Mouse (Mus musculus): Measurements from ENCODE around the gene Harbi1.

The Harbi1 gene

GRCm38 (mm10) chr2:91699225-91699624 is 11.4 kb upstream of the Harbi1 start:
- no peak for TF ChIP-seq GATA4 (IDR thresholded peaks at IDR 0.05; ENCODE audit: insufficient replicate concordance, low read length)

- TF ChIP-seq GATA4 (IDR thresholded peaks at IDR 0.05; ENCODE audit: insufficient replicate concordance, low read length): no peak
These were observed 9.3 kb upstream of the Harbi1 start for GRCm38 (mm10) chr2:91701366-91701765.

- no peak for TF ChIP-seq GATA4 (IDR thresholded peaks at IDR 0.05; ENCODE audit: insufficient replicate concordance, low read length)
These were observed 4.9 kb upstream of the Harbi1 start for GRCm38 (mm10) chr2:91705736-91706135.

GRCm38 (mm10) chr2:91706456-91706855 is 4.2 kb upstream of the Harbi1 start:
- TF ChIP-seq GATA4 (IDR thresholded peaks at IDR 0.05; ENCODE audit: insufficient replicate concordance, low read length): no peak

- TF ChIP-seq GATA4 (IDR thresholded peaks at IDR 0.05; ENCODE audit: insufficient replicate concordance, low read length): no peak
These were observed 2.3 kb upstream of the Harbi1 start for GRCm38 (mm10) chr2:91708361-91708760.

GRCm38 (mm10) chr2:91711256-91711925 is 739 bp downstream of the Harbi1 start:
- TF ChIP-seq GATA4 (IDR thresholded peaks at IDR 0.05; ENCODE audit: insufficient replicate concordance, low read length): no peak

- no peak for TF ChIP-seq GATA4 (IDR thresholded peaks at IDR 0.05; ENCODE audit: insufficient replicate concordance, low read length)
These were observed 4.3 kb downstream of the Harbi1 start for GRCm38 (mm10) chr2:91714921-91715320.

GRCm38 (mm10) chr2:91718276-91718675 is 7.6 kb downstream of the Harbi1 start:
- no peak for TF ChIP-seq GATA4 (IDR thresholded peaks at IDR 0.05; ENCODE audit: insufficient replicate concordance, low read length)

- TF ChIP-seq GATA4 (IDR thresholded peaks at IDR 0.05; ENCODE audit: insufficient replicate concordance, low read length): no peak
These were observed 12.7 kb downstream of the Harbi1 start for GRCm38 (mm10) chr2:91723382-91723781.

GRCm38 (mm10) chr2:91723951-91724350 is 13.3 kb downstream of the Harbi1 start:
- no peak for TF ChIP-seq GATA4 (IDR thresholded peaks at IDR 0.05; ENCODE audit: insufficient replicate concordance, low read length)

- no peak for TF ChIP-seq GATA4 (IDR thresholded peaks at IDR 0.05; ENCODE audit: insufficient replicate concordance, low read length)
These were observed 14.1 kb downstream of the Harbi1 start for GRCm38 (mm10) chr2:91724716-91725115.

- no peak for TF ChIP-seq GATA4 (IDR thresholded peaks at IDR 0.05; ENCODE audit: insufficient replicate concordance, low read length)
These were observed 16.4 kb downstream of the Harbi1 start for GRCm38 (mm10) chr2:91727011-91727410.

GRCm38 (mm10) chr2:91729571-91729970 is 18.9 kb downstream of the Harbi1 start:
- no peak for TF ChIP-seq GATA4 (IDR thresholded peaks at IDR 0.05; ENCODE audit: insufficient replicate concordance, low read length)

GRCm38 (mm10) chr2:91729971-91730821 is 19.5 kb downstream of the Harbi1 start, which contains the start of gene Ambra1:
TSS of gene Ambra1 (plus strand) at chr2:91730134.
- no peak; the same call in 1 of the 2 replicates for TF ChIP-seq GATA4 (IDR thresholded peaks at IDR 0.05; ENCODE audit: insufficient replicate concordance, low read length)

GRCm38 (mm10) chr2:91735221-91735620 is 24.6 kb downstream of the Harbi1 start:
- TF ChIP-seq GATA4 (IDR thresholded peaks at IDR 0.05; ENCODE audit: insufficient replicate concordance, low read length): no peak

- no peak for TF ChIP-seq GATA4 (IDR thresholded peaks at IDR 0.05; ENCODE audit: insufficient replicate concordance, low read length)
These were observed 28.9 kb downstream of the Harbi1 start for GRCm38 (mm10) chr2:91739586-91739985.
